ENCODE assay signal across 21 mouse cellular contexts in genomic region chr6:46414562-46414961, GRCm38 (mm10).
A peak's percentile ranks its signal among the peaks of the same experiment; 100 is the strongest.
DNase-seq lines count a peak whose midpoint lies in the region; ATAC-seq lines count a peak whose summit lies in the region.
"Had no signal": no experiment of that assay in that cellular context is flagged by ENCODE, and none has a peak within 500 bp of the region (broad histone marks: within the 10 kb centered on the region; RNA-seq: fewer than 3 reads in every experiment).

No protein-coding gene starts in this region.

- no peak overlapping the region for H3K4me2 ChIP-seq in hindbrain, embryonic 14.5 days (replicated peaks)
- H3K4me2 ChIP-seq in hindbrain, embryonic 16.5 days (ENCODE audit: low read length): no peak overlapping the region
- no peak overlapping the region for H3K4me2 ChIP-seq in neural tube, embryonic 12.5 days (replicated peaks)
- H3K4me2 ChIP-seq in forebrain, embryonic 11.5 days (ENCODE audit: low read depth, low read length, severe bottlenecking): no peak overlapping the region
- H3K4me2 ChIP-seq: embryonic facial prominence, embryonic 13.5 days; heart, embryonic 11.5 days; heart, embryonic 15.5 days had no signal

- H3K27me3 ChIP-seq in hindbrain, embryonic 14.5 days (ENCODE audit: control insufficient read depth, insufficient read depth, low read length): no peaks in the 10 kb centered on the region
- H3K27me3 ChIP-seq in hindbrain, embryonic 16.5 days (replicated peaks; ENCODE audit: control insufficient read depth, insufficient read depth, low read length): no peaks in the 10 kb centered on the region
- no peaks in the 10 kb centered on the region for H3K27me3 ChIP-seq in neural tube, embryonic 12.5 days (replicated peaks)
- H3K27me3 ChIP-seq in forebrain, embryonic 11.5 days (ENCODE audit: control insufficient read depth, insufficient read depth, low read length): no peaks in the 10 kb centered on the region
- H3K27me3 ChIP-seq: embryonic facial prominence, embryonic 13.5 days; heart, embryonic 15.5 days had no signal

- no peaks in the 10 kb centered on the region; the same call in 1 of the 2 replicates for H3K4me1 ChIP-seq in hindbrain, embryonic 14.5 days (replicated peaks; ENCODE audit: control insufficient read depth, insufficient read depth, low read length)
- no peaks in the 10 kb centered on the region; the same call in 1 of the 2 replicates for H3K4me1 ChIP-seq in hindbrain, embryonic 16.5 days (ENCODE audit: control insufficient read depth, insufficient read depth, low read depth, low read length)
- H3K4me1 ChIP-seq in neural tube, embryonic 12.5 days: no peaks in the 10 kb centered on the region
- H3K4me1 ChIP-seq in forebrain, embryonic 11.5 days (replicated peaks; ENCODE audit: control insufficient read depth, insufficient read depth, low read length): no peaks in the 10 kb centered on the region
- H3K4me1 ChIP-seq: embryonic facial prominence, embryonic 13.5 days; heart, embryonic 15.5 days had no signal

- no peak overlapping the region for H3K27ac ChIP-seq in hindbrain, embryonic 14.5 days
- no peak overlapping the region for H3K27ac ChIP-seq in hindbrain, embryonic 16.5 days (ENCODE audit: low read depth, low read length)
- no peak overlapping the region for H3K27ac ChIP-seq in neural tube, embryonic 12.5 days
- H3K27ac ChIP-seq in forebrain, embryonic 11.5 days (ENCODE audit: low read depth, low read length): no peak overlapping the region
- H3K27ac ChIP-seq: embryonic facial prominence, embryonic 13.5 days; gastrocnemius, adult 2 months; heart, embryonic 15.5 days had no signal

- H3K9ac ChIP-seq in hindbrain, embryonic 14.5 days: no peak overlapping the region
- no peak overlapping the region for H3K9ac ChIP-seq in hindbrain, embryonic 16.5 days (ENCODE audit: low read depth, low read length)
- H3K9ac ChIP-seq in neural tube, embryonic 12.5 days: no peak overlapping the region
- no peak overlapping the region for H3K9ac ChIP-seq in forebrain, embryonic 11.5 days (ENCODE audit: low read length)
- H3K9ac ChIP-seq: embryonic facial prominence, embryonic 13.5 days; heart, embryonic 15.5 days had no signal

- no peaks in the 10 kb centered on the region for H3K36me3 ChIP-seq in hindbrain, embryonic 14.5 days (replicated peaks; ENCODE audit: control insufficient read depth, insufficient read depth)
- no peaks in the 10 kb centered on the region for H3K36me3 ChIP-seq in hindbrain, embryonic 16.5 days (ENCODE audit: control insufficient read depth, insufficient read depth, low read length)
- H3K36me3 ChIP-seq in neural tube, embryonic 12.5 days: no peaks in the 10 kb centered on the region
- no peaks in the 10 kb centered on the region for H3K36me3 ChIP-seq in forebrain, embryonic 11.5 days (ENCODE audit: control insufficient read depth, insufficient read depth, low read length)
- H3K36me3 ChIP-seq: embryonic facial prominence, embryonic 13.5 days; heart, embryonic 15.5 days had no signal

- no peak overlapping the region for H3K4me3 ChIP-seq in hindbrain, embryonic 14.5 days (replicated peaks; ENCODE audit: low read length)
- no peak overlapping the region for H3K4me3 ChIP-seq in hindbrain, embryonic 16.5 days (ENCODE audit: low read length)
- no peak overlapping the region for H3K4me3 ChIP-seq in neural tube, embryonic 12.5 days
- H3K4me3 ChIP-seq in forebrain, embryonic 11.5 days (ENCODE audit: low read depth, low read length): no peak overlapping the region
- H3K4me3 ChIP-seq: embryonic facial prominence, embryonic 13.5 days; gastrocnemius, adult 2 months; heart, embryonic 15.5 days had no signal

- DNase-seq in hindbrain, embryonic 14.5 days (ENCODE audit: low spot score): no peak
- peak; percentile 16 for DNase-seq in retina, embryonic 14.5 days (ENCODE audit: low spot score)
- DNase-seq in retina, postnatal 1 day: no peak
- DNase-seq in forebrain, embryonic 11.5 days (ENCODE audit: low spot score): no peak
- no peak for DNase-seq in adrenal gland, postnatal 14 days
- DNase-seq: adrenal gland, adult 2 months; adrenal gland, postnatal 36 days; cerebellum, adult 11-12 months; cerebellum, adult 9-10 months; cerebellum, postnatal 36 days; gastrocnemius, adult 2 months; gastrocnemius, postnatal 25 days; heart, adult 11 months; heart, postnatal 14 days; kidney, adult 11 months had no signal

- WGBS in hindbrain, embryonic 14.5 days: 68% methylated on average over 4 of the region's 4 CpGs
- WGBS in hindbrain, embryonic 16.5 days: 74% methylated on average over 4 of the region's 4 CpGs
- 78% methylated on average over 4 of the region's 4 CpGs for WGBS in neural tube, embryonic 12.5 days
- WGBS in forebrain, embryonic 11.5 days: 97% methylated on average over 4 of the region's 4 CpGs

- ATAC-seq in hindbrain, embryonic 14.5 days (ENCODE audit: low FRiP score): 0 out of 2 replicates have a peak, but pooled peaks have one; percentile 40
- ATAC-seq in hindbrain, embryonic 16.5 days: no peak
- peak; percentile 65; the same call in 1 of the 2 replicates for ATAC-seq in neural tube, embryonic 12.5 days (ENCODE audit: low FRiP score, low read depth)
- ATAC-seq in forebrain, embryonic 11.5 days (replicated peaks; ENCODE audit: low FRiP score): no peak
- ATAC-seq: forebrain, embryonic 14.5 days had no signal

- H3K9me3 ChIP-seq in hindbrain, embryonic 14.5 days (ENCODE audit: control insufficient read depth, low read length): no peaks in the 10 kb centered on the region
- no peaks in the 10 kb centered on the region for H3K9me3 ChIP-seq in hindbrain, embryonic 16.5 days (ENCODE audit: control insufficient read depth, low read length)
- no peaks in the 10 kb centered on the region for H3K9me3 ChIP-seq in neural tube, embryonic 12.5 days
- no peaks in the 10 kb centered on the region for H3K9me3 ChIP-seq in forebrain, embryonic 11.5 days (ENCODE audit: control insufficient read depth, low read length)
- H3K9me3 ChIP-seq: embryonic facial prominence, embryonic 13.5 days; heart, embryonic 15.5 days had no signal

Comparison
In these comparisons a context has a peak if more than half of its experiments do, and no peak if none do; other contexts are left out.
1. ATAC-seq: peak in hindbrain, embryonic 14.5 days (single experiment) and neural tube, embryonic 12.5 days (single experiment); none in hindbrain, embryonic 16.5 days (single experiment) and forebrain, embryonic 11.5 days (single experiment).